Mouse (Mus musculus): Measurements from ENCODE around the gene 6430571L13Rik. TPM values are rescaled to one million over a fixed set of nuclear protein-coding genes. Genes with fewer than 3 reads are reported as not detected.

The 6430571L13Rik gene
- polyA plus RNA-seq, 1 experiment from 2014 or later, result 11.2 TPM

DNA sequence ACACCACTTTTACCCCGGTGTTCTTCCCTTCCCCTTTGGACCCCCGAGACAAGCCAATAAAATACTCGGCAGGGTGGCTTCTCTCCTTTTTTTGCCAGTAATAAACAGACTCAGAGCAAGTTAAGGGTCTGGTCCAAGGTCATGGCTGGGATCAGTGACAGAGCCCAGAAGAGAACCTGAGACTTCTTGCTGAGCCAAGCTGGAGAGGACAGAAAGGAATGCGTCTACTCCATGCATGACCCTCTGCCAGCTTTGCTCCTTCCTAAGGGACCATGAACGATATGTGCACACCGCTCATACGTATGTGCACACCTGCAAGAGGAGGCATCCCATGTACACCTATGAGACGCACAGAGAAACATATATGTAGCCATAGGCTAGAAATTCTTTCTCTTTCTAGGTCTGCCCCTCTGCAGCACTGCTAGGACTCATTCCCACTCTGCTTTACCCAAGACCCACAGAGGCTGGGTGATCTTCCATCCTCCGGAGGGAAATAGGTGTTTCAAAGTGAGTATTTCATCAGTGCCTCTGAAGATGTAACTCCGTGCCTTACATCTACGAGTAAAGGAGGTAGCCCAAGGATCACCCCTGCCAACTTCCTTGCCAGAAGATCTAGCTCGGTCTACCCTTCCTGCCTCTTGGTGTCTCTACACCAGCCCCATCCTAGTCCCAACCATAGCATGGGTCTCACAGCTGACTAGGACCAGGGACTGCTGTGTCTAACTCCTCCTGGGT, 676 bp downstream of the 6430571L13Rik start:
- Histone ChIP-seq H3K4me1 (ENCODE audit: control insufficient read depth, insufficient read depth, low read length) (peaks cover 21% of the 10 kb centered on the region), H3K9ac (ENCODE audit: low read depth, low read length) (peak overlapping the region; percentile 87), H3K4me3 (ENCODE audit: low read depth, low read length) (peak overlapping the region; percentile 76), H3K9me3 (replicated peaks; ENCODE audit: control insufficient read depth, low read length, poor library complexity, severe bottlenecking) (no peaks in the 10 kb centered on the region), H3K4me2 (ENCODE audit: low read length) (peak overlapping the region; percentile 67), H3K27ac (ENCODE audit: low read length) (peak overlapping the region; percentile 84), H3K27me3 (ENCODE audit: control insufficient read depth, insufficient read depth, low read depth, low read length) (no peaks in the 10 kb centered on the region), H3K36me3 (ENCODE audit: control insufficient read depth, insufficient read depth, low read length) (no peaks in the 10 kb centered on the region)
- WGBS, result 50% methylated on average over 12 of the region's 12 CpGs
- peak; percentile 5; the same call in 1 of the 2 replicates for ATAC-seq

DNA sequence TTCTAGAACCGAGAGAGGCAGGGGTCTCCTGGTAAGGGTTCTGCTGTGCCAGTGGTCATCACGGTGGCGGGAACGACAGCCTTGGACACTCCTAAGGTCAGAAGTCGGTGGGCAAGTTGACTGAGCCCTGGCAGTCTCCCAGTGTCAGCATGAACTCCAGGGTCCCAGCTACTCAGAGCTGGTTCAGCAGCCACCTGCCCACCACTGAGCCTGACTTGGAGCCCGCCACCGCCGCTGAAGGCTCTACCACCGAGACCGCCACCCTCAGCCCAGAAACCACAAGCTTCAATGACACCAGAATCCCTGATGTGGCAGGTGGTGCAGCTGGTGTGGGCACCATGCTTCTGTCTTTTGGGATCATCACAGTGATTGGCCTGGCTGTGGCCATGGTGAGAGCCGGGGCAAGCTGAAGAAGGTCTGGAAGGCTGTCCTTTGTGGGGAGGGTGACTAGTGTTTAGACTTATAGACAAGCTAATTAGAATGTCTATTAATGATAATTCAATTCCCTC, 1.9 kb downstream of the 6430571L13Rik start:
- Histone ChIP-seq H3K4me3 (ENCODE audit: low read depth, low read length) (no peak overlapping the region), H3K36me3 (ENCODE audit: control insufficient read depth, insufficient read depth, low read length) (no peaks in the 10 kb centered on the region), H3K27ac (ENCODE audit: low read length) (no peak overlapping the region), H3K9me3 (replicated peaks; ENCODE audit: control insufficient read depth, low read length, poor library complexity, severe bottlenecking) (no peaks in the 10 kb centered on the region), H3K4me1 (ENCODE audit: control insufficient read depth, insufficient read depth, low read length) (peaks cover 19% of the 10 kb centered on the region), H3K9ac (ENCODE audit: low read depth, low read length) (no peak overlapping the region), H3K27me3 (ENCODE audit: control insufficient read depth, insufficient read depth, low read depth, low read length) (no peaks in the 10 kb centered on the region), H3K4me2 (ENCODE audit: low read length) (no peak overlapping the region)
- WGBS, result 90% methylated on average over 11 of the region's 11 CpGs
- ATAC-seq, result no peak

DNA sequence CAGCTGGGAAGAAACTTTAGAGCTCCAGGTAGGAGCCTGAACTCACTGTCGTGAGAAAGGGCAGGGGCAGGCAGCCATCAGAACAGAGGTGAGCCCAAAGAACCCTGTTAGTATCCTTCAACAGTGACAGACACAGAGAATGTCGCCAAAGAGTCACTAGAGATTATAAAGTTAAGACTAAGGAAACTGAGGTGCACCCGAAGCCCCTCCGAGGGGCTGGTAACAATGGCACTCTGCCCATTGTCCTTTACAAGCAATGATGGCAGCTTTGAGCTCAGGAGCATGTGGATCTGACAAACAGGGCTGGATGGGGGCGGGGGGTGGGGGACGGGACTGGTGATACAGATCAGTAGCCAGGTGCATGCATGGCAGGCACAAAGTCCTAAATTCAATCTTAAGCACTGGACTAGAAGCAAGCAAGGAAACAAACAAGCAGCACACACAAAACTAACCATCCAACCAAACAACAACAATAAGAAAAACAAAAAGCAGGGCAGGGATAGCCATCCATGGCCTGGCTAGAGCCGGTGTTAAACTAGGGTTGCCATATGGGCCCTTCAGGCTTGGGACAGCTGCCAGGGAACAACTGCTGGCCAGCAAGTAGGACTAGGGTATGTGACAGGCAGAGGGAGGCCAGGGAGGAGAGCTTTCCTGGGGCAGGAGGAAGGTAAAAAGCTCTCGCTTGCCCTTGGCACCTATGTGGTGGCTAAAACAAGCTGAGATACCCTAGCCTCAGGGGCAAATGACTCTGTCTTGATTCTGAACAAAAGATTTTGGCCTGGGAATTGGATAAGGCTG, 2.9 kb downstream of the 6430571L13Rik start:
- H3K36me3 ChIP-seq (ENCODE audit: control insufficient read depth, insufficient read depth, low read length), result no peaks in the 10 kb centered on the region
- H3K27me3 ChIP-seq (ENCODE audit: control insufficient read depth, insufficient read depth, low read depth, low read length), result no peaks in the 10 kb centered on the region
- peaks cover 14% of the 10 kb centered on the region for H3K4me1 ChIP-seq (ENCODE audit: control insufficient read depth, insufficient read depth, low read length)
- no peak overlapping the region for H3K4me3 ChIP-seq (ENCODE audit: low read depth, low read length)
- no peak for ATAC-seq
- H3K9ac ChIP-seq (ENCODE audit: low read depth, low read length), result no peak overlapping the region
- no peaks in the 10 kb centered on the region for H3K9me3 ChIP-seq (replicated peaks; ENCODE audit: control insufficient read depth, low read length, poor library complexity, severe bottlenecking)
- 70% methylated on average over 8 of the region's 8 CpGs for WGBS
- no peak overlapping the region for H3K27ac ChIP-seq (ENCODE audit: low read length)
- no peak overlapping the region for H3K4me2 ChIP-seq (ENCODE audit: low read length)

- Histone ChIP-seq H3K4me3 (ENCODE audit: low read depth, low read length) (no peak overlapping the region), H3K4me1 (ENCODE audit: control insufficient read depth, insufficient read depth, low read length) (peaks cover 8% of the 10 kb centered on the region), H3K27me3 (ENCODE audit: control insufficient read depth, insufficient read depth, low read depth, low read length) (no peaks in the 10 kb centered on the region), H3K4me2 (ENCODE audit: low read length) (no peak overlapping the region), H3K9me3 (replicated peaks; ENCODE audit: control insufficient read depth, low read length, poor library complexity, severe bottlenecking) (no peaks in the 10 kb centered on the region), H3K27ac (ENCODE audit: low read length) (no peak overlapping the region), H3K9ac (ENCODE audit: low read depth, low read length) (no peak overlapping the region), H3K36me3 (ENCODE audit: control insufficient read depth, insufficient read depth, low read length) (no peaks in the 10 kb centered on the region)
- 70% methylated on average over 6 of the region's 6 CpGs for WGBS
- ATAC-seq, result no peak
These were observed 3.6 kb downstream of the 6430571L13Rik start for GRCm38 (mm10) chr9:107344027-107344426.

GRCm38 (mm10) chr9:107346081-107346480, 5.7 kb downstream of the 6430571L13Rik start:
- H3K9me3 ChIP-seq (replicated peaks; ENCODE audit: control insufficient read depth, low read length, poor library complexity, severe bottlenecking), result no peaks in the 10 kb centered on the region
- H3K4me3 ChIP-seq (ENCODE audit: low read depth, low read length), result no peak overlapping the region
- peaks cover 4% of the 10 kb centered on the region for H3K4me1 ChIP-seq (ENCODE audit: control insufficient read depth, insufficient read depth, low read length)
- H3K9ac ChIP-seq (ENCODE audit: low read depth, low read length), result no peak overlapping the region
- no peaks in the 10 kb centered on the region for H3K27me3 ChIP-seq (ENCODE audit: control insufficient read depth, insufficient read depth, low read depth, low read length)
- 93% methylated on average over 8 of the region's 8 CpGs for WGBS
- H3K36me3 ChIP-seq (ENCODE audit: control insufficient read depth, insufficient read depth, low read length), result no peaks in the 10 kb centered on the region
- no peak for ATAC-seq
- H3K4me2 ChIP-seq (ENCODE audit: low read length), result no peak overlapping the region
- no peak overlapping the region for H3K27ac ChIP-seq (ENCODE audit: low read length)

GRCm38 (mm10) chr9:107347586-107348183, 7.3 kb downstream of the 6430571L13Rik start:
- Histone ChIP-seq H3K9me3 (replicated peaks; ENCODE audit: control insufficient read depth, low read length, poor library complexity, severe bottlenecking) (no peaks in the 10 kb centered on the region), H3K36me3 (ENCODE audit: control insufficient read depth, insufficient read depth, low read length) (no peaks in the 10 kb centered on the region), H3K4me3 (ENCODE audit: low read depth, low read length) (no peak overlapping the region), H3K27ac (ENCODE audit: low read length) (no peak overlapping the region), H3K27me3 (ENCODE audit: control insufficient read depth, insufficient read depth, low read depth, low read length) (no peaks in the 10 kb centered on the region), H3K4me2 (ENCODE audit: low read length) (no peak overlapping the region), H3K9ac (ENCODE audit: low read depth, low read length) (no peak overlapping the region), H3K4me1 (ENCODE audit: control insufficient read depth, insufficient read depth, low read length) (no peaks in the 10 kb centered on the region)
- 72% methylated on average over 9 of the region's 9 CpGs for WGBS
- ATAC-seq, result no peak

DNA sequence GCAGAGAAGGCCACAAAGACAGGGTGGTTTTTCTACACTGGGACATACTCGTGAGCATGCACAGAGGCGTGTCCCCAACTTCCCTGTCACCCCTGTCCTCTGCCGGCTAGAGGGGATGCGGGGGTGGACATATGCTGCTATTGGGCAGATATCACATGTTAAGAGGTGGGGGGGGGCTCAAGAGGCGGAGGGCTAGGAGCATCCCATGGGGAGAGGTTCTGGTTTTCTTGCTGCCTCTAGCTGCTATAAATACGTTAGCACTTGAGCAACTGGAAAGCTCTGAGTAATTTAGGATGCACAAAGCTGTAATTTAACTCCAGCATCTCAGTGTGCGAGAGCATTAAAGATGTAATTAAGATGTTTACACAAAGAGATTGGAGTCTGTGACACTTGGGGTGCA, 8.9 kb downstream of the 6430571L13Rik start:
- ATAC-seq, result no peak
- no peaks in the 10 kb centered on the region for H3K4me1 ChIP-seq (ENCODE audit: control insufficient read depth, insufficient read depth, low read length)

DNA sequence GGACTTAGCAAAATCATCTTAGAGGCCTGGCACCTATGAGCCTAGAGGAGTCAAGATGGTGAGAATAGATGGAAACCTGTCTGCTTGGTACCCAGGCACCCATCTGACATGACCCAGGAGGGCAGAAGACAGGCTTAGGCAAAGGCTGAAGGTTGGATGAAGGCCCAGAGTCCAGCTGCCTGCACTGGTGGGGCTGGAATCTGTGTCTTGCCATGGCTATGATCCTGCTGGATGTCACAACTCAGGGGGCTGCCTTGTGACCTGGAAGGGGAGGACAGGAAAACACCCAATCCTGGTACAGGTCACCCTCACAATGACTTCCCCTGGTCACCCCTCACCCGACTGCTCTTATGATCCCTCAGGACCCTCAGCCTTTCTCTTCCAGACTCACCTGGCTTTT, 14.4 kb downstream of the 6430571L13Rik start:
- no peaks in the 10 kb centered on the region for H3K9me3 ChIP-seq (replicated peaks; ENCODE audit: control insufficient read depth, low read length, poor library complexity, severe bottlenecking)
- 80% methylated on average over 1 of the region's 1 CpGs for WGBS
- no peak overlapping the region for H3K4me3 ChIP-seq (ENCODE audit: low read depth, low read length)
- H3K27me3 ChIP-seq (ENCODE audit: control insufficient read depth, insufficient read depth, low read depth, low read length), result no peaks in the 10 kb centered on the region; the same call in 1 of the 2 replicates
- no peaks in the 10 kb centered on the region for H3K36me3 ChIP-seq (ENCODE audit: control insufficient read depth, insufficient read depth, low read length)
- ATAC-seq, result no peak
- H3K9ac ChIP-seq (ENCODE audit: low read depth, low read length), result no peak overlapping the region
- H3K4me1 ChIP-seq (ENCODE audit: control insufficient read depth, insufficient read depth, low read length), result no peaks in the 10 kb centered on the region
- no peak overlapping the region for H3K27ac ChIP-seq (ENCODE audit: low read length)
- H3K4me2 ChIP-seq (ENCODE audit: low read length), result no peak overlapping the region

More for the DNA sequence above, 8.9 kb downstream of the 6430571L13Rik start:
- no peak overlapping the region for H3K4me2 ChIP-seq (ENCODE audit: low read length)
- no peaks in the 10 kb centered on the region for H3K27me3 ChIP-seq (ENCODE audit: control insufficient read depth, insufficient read depth, low read depth, low read length)
- H3K4me3 ChIP-seq (ENCODE audit: low read depth, low read length), result no peak overlapping the region
- WGBS, result 65% methylated on average over 7 of the region's 7 CpGs
- no peaks in the 10 kb centered on the region for H3K36me3 ChIP-seq (ENCODE audit: control insufficient read depth, insufficient read depth, low read length)
- no peak overlapping the region for H3K27ac ChIP-seq (ENCODE audit: low read length)
- no peak overlapping the region for H3K9ac ChIP-seq (ENCODE audit: low read depth, low read length)
- H3K9me3 ChIP-seq (replicated peaks; ENCODE audit: control insufficient read depth, low read length, poor library complexity, severe bottlenecking), result no peaks in the 10 kb centered on the region
